Mouse (Mus musculus): Measurements from ENCODE around the gene Ctu1.
"Not testable (repeated sequence)": the region's sequence is repeated elsewhere in the genome, so short reads cannot be mapped to it uniquely, and the experiment has no call there.

Gene Ctu1

DNA sequence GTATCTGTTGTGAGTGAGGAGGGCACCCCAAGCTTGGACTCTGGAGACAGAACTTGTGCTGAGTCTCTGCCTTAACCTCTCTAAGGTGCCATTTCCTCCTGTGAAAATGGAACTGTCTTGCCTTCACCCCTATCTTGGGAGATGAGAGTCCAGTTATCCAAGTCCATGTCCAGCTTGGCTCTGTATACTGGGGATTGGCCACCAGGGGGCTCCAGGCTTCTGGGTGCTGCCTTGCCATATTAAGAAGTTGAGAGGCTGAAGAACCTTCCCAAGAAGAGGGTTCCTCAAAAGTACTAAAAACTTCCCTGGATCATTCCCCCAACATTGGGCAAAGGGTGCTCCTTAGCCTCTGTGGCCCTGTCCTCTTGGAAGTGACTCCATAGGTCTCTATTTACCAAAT, 6.7 kb downstream of the Ctu1 start:
- in situ Hi-C loops (cut with MboI; ENCODE audit: low sequenced_read_pairs) = no loop called here

GRCm38 (mm10) chr7:43680960-43681359, 9.1 kb downstream of the Ctu1 start:
- in situ Hi-C loops (cut with MboI; ENCODE audit: low sequenced_read_pairs) = no loop called here

DNA sequence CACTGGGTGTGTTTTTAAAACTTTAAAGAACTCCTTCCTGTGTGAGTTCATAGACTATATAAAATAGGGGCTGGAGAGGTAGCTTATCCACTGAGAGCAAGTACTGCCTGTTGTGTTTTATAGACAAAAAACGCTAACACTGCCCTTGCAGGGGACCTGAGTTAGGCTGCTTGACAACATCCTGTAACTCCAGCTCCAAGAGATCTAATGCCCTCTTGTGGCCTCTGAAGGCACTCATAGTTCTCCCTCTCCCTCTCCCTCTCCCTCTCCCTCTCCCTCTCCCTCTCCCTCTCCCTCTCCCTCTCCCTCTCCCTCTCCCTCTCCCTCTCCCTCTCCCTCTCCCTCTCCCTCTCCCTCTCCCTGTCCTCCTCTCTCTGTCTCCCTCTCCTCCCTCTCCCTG, 10.7 kb downstream of the Ctu1 start:
- in situ Hi-C loops (cut with MboI; ENCODE audit: low sequenced_read_pairs) = not testable (repeated sequence)

- in situ Hi-C loops (cut with MboI; ENCODE audit: low sequenced_read_pairs) = no loop called here
These were observed 13.3 kb downstream of the Ctu1 start for GRCm38 (mm10) chr7:43685088-43685487.

DNA sequence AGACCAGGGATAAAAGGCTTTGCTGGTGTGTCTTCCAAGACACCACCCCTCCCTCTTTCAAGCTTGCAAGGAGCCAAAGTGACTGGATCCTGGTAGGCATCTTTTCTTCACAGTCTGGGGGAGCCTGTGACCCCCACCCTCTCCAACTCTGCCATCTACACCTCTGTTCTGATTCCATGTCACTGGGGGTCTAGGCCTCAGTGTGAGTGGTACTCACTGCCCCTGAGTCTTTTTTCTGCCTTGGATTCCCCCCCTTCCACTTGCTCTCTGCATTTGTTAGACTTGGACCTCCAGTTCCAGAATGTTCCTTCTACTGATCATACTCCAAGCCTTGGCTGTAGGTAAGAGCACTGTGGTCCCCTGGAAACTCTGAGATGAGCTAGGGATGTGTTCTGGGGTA, 18.3 kb downstream of the Ctu1 start, which contains the start of gene Klk14:
Gene Klk14, plus strand, starts transcription at position 301 of the 400 bp plus-strand sequence.
- in situ Hi-C loops (cut with MboI; ENCODE audit: low sequenced_read_pairs) = no loop called here

GRCm38 (mm10) chr7:43710031-43710430, 38.2 kb downstream of the Ctu1 start:
- in situ Hi-C loops (cut with MboI; ENCODE audit: low sequenced_read_pairs) = no loop called here

- in situ Hi-C loops (cut with MboI; ENCODE audit: low sequenced_read_pairs) = no loop called here
These were observed 40.5 kb downstream of the Ctu1 start, which contains the start of gene Klk13 for GRCm38 (mm10) chr7:43712267-43712666. Gene Klk13 (plus strand): TSS chr7:43712567.

GRCm38 (mm10) chr7:43712917-43713316, 41.1 kb downstream of the Ctu1 start:
- in situ Hi-C loops (cut with MboI; ENCODE audit: low sequenced_read_pairs) = no loop called here

GRCm38 (mm10) chr7:43713741-43714351, 42.0 kb downstream of the Ctu1 start:
- in situ Hi-C loops (cut with MboI; ENCODE audit: low sequenced_read_pairs) = no loop called here

Data from CH12F3 (cell line).